Mouse (Mus musculus): ENCODE results near the gene Efcab8. TPM values are rescaled to one million over a fixed set of nuclear protein-coding genes. Genes with fewer than 3 reads are reported as not detected.

The Efcab8 gene
- under 1 TPM; 0.13 to 0.26 TPM for total RNA-seq (2021)
- long read RNA-seq, experiment 1, result 0 reads
- long read RNA-seq, experiment 2, result 0 reads

DNA sequence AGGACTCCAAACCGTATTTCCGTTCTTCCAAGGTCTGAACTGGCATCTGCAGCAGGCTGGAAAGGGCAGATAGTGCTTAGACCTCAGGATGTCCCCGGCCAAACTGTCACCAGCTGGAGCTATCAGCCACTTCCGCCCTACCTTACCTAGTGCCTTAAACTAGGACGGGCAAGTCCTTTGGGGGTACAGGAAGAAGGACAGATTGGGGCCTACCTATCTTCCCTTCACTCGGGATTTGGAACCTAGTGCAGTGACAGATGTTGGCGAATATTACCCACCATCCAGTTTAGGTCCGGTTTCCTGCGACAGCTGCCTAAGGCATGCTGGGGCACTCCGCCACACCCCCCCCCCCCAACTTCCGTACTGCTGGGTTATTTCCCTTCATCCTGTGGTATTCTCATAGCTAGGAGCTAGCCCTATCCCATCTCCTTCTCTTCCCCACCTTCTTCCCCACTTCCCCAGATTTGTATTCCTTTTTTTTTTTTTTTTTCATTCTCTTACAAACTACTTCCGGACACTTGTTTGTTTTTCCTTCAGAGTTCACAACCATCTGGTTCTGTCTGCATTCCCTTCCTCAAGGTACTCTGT, at the start of gene Efcab8:
TSS of gene Efcab8 (plus strand) at position 538 of the 588 bp plus-strand sequence.
- DNase-seq, result peak in 1 of 2 experiments; percentile 26

DNA sequence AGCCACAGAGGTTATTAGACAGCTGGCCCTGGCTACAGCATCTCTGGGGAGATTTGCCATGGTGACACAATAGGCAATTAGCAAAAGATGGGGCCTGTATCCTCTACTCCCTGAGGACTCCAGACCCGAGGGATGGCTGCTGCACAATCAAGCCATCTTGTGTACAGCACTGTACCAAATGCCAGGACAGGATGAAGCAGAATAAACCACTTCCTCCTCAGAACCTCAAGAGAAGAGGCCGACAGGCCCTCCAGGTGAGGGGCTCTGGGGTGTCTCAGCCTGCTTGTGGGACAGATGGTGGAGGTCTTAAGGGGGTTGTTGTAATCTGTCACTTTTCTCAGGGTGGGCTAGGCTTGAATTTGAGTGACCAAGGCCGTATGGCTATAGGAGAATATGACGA, 45.7 kb upstream of the Efcab8 start:
- no peak for DNase-seq

DNA sequence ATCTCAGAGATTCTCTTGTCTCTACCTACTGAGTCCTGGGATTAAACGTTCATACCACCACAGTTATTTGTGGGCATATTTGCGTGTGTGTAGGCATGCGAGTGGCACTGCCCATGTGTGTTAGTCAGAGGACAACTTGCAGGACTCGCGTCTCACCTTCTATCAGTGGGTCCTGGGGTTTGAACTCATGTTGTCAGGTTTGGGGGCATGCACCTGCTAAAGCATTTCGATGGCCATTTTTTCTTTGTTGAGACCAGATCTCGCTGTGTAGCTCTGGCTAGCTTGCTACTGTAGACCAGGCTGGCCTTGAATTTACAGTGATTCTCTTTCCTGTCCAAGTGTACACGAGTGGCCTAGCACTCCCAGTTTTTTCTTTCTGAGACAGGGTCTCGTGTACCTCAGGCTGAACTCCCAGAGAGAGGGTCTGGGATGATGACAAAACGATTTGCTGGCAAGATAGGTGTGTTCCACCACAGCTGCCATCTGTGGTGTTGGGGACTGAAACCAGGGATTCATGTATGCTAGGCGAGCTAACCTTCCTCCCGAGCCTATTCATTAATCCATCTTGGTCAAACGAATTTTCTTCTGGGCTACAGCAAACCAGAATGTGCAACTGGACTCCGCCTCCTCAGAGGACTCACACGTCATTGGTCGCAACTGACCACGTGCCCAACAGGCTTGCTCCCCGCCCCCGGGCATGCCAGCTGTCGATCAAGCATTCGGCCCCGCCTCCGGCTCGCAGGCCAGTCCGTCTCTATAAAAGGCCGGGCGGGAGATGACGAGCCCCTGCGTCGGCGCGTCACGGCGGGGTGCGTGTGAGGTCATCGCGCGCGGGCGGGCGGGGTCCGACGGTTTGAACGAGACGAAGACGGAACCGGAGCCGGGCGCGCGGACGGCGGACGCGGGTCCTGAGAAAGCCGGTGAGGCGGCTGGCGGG, 39.0 kb upstream of the Efcab8 start, which contains the start of gene Mapre1:
TSS of gene Mapre1 (plus strand) at position 775 of the 937 bp plus-strand sequence.
- peak; percentile 100 for DNase-seq

DNA sequence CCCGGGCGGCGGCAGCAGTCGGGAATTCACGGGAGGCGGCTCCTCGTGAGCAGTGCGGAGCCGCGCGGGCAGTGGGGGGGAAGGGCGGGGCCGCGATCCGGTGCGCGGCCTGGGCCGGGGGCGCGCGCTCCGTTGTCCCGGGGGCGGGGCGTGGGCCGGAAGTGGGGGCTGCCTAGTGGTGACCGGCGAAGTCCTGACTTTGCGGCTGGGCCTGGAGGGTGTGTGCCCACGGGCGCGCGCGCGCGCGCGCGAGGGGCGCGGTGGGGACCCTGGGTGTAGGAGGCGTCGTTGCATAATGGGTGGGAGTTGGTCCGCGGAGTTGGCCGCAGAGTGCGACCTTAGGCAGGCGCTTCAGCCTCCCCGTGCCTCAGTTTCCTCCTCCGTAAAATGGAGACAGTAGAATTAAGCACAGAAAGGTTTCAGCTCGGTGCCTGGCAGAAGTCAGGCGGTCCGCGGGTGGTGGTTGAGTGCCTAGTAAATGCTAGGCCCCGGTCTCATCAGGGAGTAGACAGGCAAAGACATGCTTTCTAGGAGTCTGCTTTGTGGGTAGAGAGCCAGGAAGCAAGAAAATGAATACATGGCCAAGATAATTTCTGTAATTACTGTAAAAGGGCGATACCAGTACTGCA, 38.2 kb upstream of the Efcab8 start:
- DNase-seq, result peak; percentile 84 to 91

DNA sequence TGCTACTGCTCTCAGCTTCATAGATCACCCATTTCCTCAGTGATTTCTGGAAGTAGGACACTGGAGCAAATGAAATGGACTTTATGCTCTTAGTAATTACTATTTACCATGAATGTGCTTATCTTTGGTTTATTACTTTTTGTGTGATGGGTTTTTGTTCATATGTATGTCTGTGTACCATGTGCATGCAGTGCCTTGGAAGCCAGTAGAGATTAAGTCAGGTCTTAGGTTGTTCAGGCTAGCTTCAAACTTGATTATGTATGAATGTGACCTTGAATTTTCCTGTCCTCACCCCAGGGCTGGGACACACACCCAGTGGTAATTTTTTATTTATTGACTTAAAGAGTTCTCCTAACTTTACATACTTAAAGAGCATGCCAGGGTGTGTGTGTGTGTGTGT, 31.7 kb upstream of the Efcab8 start:
- DNase-seq, result no peak

DNA sequence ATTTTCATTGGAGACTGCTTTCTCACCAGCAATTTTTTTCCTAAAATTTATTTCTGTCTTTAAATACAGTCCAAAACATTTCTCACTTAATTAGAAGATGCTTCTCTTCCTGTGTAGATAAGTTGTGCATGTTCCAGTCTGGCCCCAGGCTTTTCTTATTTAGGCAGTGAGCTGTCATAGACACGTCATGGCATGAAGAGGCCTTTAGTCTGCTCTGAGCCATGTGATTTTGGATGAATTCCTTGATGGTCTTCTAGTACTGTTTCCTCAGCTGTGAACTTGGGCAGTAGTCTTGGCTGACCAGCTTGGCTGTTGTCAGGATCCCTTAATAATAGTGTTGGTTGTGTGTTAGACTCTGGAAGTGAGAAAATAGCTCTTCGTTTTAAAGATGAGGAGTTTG, 29.4 kb upstream of the Efcab8 start:
- no peak for DNase-seq

DNA sequence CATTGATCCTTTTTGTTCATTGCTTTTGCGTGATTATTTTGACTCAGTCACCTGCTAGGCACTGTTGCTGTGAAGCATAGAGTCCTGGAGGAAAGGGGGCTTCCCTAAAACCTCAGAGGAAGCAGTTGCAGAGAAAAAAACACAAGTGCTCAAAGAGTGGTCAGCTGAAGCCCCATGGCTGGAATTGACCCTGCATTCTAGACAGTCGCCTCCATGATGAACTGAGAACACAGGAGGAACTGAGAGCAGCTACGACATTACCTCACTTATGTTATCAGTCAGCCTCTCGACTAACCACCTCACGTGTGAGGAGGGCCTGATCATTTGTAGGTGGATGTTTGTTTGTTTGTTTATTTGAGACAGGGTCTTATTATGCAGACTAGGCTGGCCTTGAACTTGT, 17.6 kb upstream of the Efcab8 start:
- DNase-seq, result no peak

DNA sequence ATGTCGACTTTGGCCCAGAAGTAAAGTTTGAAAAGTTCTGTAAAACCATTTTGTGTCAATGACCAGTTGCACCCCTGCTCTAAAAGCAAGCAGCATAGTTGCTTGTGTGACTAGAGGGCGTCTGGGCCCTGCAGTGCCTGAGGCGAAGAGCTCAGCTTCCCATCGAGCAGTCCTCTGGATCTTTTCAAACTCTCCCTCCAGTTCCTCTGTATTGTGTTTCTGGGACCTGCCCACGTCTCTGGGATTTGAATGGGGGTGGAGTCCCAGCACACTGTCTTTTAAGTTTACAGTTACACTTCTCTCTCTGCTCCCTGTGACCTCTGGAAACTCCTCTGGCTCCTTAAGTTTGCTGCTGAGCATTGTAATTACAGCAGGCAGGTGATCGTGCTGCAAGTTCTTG, 12.2 kb upstream of the Efcab8 start:
- DNase-seq, result no peak

DNA sequence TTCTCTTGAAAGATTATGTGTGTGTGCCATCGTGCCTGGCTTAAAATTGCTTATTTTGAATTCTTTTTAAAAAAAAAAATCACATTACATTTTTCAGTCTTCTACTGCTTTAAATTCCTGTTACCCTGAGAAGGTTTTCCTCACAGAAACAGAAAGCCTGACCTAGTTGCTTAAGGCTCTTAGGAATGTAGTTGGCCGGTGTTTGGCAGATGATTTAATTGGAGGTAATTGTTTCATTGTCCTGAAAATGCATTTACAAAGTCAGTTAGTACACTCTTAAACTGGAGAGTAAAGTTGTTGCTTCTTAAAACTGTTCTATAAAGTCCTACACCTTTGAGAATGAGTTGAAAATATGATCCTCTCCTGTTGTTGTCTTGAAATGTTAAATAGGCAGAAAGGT, 10.8 kb upstream of the Efcab8 start:
- DNase-seq, result no peak

DNA sequence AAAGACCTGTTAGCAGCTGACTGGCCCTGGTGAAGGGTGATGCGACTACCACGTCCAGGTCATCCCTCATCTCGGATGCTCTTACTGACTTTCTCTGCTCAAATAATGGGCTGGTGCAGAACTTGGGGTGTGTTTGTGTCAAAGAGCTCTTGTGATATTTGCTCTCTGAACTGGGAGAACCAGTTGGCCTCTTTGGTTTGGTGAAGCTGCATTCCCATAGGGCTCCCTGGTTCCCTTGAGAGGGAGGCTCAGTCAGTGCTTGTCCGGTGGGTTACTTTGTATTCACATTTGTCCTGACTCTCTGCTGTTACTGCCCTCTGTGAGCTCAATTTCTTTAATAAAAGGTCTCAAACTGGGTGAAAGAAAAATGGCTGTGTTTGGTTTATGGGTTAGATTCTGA, 6.8 kb upstream of the Efcab8 start:
- DNase-seq, result no peak

DNA sequence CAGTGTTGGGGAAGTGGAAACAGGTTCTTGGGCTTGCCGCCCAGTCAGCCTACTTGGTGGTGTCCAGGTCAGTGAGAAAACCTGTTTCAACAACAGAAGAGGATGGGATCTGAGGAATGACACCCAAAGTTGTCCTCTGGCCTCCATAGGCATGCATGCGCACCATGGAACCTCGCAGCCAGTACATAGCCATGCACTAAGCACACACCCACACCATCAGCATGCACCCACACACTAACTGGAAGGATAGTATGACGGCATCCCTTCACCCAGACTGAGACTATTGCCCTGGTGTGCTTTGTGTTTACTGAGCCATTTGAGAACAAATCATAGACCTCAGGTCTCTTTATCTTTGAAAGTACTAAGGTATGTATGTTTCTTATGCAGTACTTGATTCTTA, 4.3 kb upstream of the Efcab8 start:
- no peak for DNase-seq

DNA sequence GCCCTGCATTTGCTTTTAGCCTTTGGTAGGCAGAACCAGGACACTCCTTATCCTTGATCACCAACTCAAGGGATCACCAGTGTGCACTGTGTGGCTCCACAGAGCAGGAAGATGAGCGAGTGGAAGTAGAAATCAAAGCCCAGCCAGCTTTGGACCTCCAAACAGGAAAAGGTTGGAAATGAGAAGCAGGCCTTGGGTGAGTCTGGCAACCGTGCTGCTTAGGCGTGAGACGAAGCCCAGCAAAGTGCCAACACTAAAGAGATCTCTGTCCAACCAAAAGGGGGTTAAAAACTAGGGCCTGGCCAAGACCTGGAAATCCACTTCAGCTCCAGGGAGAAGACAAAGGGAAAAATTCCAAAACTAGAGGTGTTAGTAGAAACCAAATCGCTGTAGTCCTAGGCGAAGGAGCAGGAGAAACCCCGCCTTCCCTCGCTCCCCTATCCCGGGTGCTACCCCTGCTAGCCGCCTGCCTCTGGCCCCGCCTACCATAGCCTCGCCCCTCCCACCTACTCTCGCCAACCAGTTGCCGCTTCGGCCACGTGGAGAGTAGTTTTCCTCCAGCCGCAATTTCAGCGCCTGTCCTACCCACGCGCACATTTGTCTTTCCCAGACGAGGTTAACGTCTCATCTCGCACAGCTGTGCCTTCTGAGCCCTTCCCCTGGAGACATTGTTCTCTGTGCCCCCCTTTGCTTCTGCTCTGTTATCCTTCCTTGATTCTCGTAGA, 931 bp upstream of the Efcab8 start:
- DNase-seq, result peak; percentile 92 to 94

DNA sequence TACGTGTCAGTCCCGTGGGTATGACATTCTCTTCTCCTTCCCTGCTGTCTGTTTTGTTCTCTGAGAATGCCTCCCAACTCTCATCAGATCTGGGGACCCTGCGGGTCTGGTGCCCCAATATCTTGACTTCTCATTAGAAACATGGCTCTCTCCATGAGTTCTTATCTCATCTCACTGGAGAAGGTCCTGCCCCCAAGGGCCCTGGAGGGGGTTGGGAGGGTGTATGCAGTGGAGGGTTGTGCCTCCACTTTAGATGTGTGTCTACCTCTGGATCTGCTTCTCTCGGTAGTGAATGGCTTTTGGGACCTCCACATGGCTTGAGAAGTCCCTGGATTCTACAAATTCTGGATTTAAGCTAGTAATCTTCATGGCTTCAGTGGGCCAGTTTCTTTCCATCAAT, 1.4 kb downstream of the Efcab8 start:
- no peak for DNase-seq

DNA sequence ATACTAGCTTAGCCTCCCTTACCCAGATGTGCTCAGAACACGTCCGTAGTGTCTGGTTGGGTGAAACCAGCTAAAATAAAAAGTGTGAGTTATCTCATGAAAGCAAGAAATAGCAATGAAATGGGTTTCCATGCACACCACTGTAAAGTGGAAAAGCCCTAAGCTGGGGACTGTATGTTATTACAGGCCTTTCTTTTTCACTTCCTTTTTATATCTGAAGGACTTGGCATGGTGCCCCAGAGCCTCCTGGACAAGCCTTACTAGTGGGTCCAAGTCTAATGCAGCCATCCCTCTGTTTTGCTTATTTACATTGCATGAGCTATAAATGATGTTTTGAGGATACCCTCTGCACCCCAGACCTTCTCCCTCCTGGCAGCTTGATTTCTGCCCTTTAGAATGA, 4.9 kb downstream of the Efcab8 start:
- peak; percentile 11 to 52 for DNase-seq

DNA sequence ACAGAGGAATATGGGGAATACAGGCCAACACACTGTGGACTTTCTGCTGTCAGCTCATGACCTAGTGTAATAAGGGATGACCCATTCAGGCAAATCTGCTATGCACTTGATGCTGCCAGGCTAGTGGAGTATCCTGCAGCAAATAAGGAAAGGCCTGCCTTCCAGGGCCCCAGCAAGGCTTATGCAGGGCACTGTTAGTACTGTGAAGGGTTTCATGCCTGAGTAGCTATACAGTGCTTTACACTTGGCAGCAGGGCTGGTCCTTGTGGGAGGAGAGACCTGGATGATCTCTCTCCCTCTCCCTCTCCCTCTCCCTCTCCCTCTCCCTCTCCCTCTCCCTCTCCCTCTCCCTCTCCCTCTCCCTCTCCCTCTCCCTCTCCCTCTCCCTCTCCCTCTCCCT, 13.6 kb downstream of the Efcab8 start:
- DNase-seq, result no peak

DNA sequence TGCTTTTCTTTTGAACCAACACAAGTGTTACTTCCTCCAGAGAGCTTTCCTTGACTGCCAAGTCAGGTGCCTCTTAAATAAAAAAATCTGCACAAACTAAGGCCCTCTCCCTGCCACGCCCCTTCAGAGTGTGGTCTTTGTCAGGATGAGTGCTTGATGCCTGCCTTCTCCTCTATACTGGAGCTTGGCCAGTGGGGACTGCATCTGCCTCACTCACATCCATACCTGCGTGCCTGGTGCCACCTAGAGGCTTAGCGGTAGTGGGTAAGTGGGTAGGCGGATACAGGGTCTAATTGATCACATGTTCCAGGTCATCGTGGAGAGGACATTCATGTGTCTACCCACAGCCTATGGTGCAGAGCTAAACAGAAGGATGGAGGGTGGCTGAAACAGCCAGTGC, 15.4 kb downstream of the Efcab8 start:
- DNase-seq, result peak in 1 of 2 experiments; percentile 23

DNA sequence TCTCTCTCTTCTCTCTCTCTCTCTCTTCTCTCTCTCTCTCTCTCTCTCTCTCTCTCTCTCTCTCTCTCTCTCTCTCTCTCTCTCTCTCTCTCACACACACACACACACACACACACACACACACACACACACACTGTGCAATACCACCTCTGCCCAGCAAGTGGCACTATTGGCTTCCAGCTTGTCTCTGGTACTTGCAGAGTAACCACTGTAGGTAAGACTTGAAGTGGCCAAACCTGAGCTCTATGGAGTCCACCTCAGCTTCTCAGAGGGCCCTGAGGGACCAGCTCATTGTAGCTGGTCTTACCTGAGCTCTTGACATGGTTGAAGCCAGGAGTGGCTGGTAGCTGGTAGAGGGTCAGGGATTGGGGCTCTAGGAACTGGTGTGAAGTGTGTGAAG, 27.7 kb downstream of the Efcab8 start:
- peak; percentile 78 to 80 for DNase-seq

DNA sequence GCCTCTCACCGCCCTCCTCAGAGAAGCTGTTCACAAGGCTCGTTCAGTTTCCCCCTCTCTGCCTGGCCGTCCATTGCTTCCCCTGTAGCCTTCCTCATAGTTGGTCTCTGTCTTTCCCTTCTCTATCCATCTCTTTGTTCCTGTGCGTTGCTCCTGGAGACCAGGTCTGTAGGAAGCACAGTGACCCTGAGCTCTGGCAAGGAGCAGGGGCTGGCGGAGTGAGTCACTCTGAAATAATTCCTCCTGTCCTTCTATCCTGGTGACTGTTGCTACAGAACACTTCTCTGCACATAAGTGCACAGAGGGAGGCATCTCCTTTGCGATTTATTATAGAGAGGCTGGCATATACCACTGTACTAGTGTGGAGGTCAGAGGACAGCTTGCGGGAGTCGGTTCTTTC, 28.4 kb downstream of the Efcab8 start:
- DNase-seq, result peak; percentile 59 to 65

DNA sequence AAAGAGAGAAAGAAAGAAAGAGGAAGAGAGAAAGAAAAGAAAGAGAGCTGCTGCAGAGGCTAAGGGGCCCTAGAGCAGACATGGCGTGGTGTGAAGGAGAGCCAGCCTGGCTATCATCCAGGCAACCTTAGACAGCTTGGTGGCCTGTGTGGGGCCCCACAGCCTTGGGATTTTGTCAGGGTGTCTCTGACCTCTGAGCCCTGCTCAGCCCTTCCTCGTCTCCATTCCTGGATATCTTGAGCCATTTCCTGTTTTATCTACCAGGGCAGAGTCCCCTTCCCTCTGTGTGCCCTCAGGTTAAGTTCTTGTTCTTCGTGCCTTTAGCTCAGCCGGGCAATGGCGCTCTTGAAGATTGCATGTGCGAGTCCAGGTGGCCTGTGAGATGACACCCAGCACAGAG, 29.1 kb downstream of the Efcab8 start:
- DNase-seq, result no peak

DNA sequence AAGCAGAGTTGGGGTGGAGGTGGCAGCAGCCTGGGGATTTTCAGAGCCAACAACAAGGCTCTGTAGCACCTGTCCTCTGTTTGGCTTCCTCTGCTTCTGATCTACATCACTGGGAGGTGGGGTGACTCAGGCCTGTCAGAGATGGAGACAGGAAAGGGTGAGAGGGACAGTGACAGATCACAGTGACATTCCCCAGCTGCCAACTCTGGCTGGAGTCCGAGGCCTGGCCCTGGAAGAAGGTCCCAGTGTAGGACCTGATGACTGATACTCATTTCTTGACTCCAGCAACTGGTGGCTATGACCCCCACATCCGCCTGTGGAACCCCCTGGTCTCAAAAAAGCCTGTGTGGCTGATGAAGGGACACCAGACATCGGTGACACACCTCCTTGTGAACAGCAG, 30.2 kb downstream of the Efcab8 start:
- peak; percentile 78 to 86 for DNase-seq

DNA sequence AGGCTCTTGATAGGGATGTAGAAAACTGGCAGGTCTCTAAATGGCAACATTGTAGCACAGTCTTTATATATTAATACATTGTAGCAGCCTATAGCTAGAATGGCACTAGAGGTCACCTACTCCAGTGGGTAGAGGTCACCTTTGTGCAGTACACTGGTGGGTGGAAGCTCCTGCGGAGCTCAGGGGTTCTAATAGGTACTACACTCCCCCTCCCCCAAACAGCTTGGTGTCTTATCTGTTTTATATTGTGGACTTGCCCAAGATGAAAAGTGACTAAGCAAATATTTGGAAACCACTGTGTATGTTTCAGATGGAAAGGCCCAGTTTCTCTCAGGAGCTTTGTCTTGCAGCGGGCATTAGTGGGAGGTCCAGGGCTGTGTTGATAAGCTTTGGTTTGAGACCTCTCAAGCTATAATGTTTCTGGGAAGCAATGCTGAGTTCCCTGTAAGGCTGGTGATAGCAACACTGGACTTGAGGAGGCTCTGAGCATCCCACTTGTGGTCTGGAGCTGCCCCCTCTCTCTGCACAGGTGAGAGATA, 42.3 kb downstream of the Efcab8 start:
- no peak for DNase-seq

DNA sequence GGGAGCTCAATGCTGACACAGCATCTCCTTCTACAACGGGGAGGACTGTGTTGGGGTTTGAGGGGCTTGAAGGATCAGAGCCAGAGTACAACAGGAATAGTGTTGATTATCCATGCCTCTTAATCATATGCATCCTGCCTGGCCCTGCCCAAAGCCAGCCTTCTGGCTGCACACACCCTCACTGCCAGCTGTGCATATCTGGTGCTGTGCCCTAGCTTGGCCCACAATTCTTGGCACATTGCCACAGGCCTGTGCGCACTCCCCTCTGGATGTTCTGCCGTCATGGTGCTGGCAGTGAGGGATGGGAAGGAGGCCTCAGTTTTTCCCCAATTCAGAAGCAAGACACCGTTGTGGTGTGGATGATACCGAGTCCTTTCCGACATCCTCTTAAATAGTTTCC, 44.9 kb downstream of the Efcab8 start:
- peak in 1 of 2 experiments; percentile 28 for DNase-seq
